Mouse (Mus musculus): ENCODE measurements around the gene Bmpr1a.

DNA sequence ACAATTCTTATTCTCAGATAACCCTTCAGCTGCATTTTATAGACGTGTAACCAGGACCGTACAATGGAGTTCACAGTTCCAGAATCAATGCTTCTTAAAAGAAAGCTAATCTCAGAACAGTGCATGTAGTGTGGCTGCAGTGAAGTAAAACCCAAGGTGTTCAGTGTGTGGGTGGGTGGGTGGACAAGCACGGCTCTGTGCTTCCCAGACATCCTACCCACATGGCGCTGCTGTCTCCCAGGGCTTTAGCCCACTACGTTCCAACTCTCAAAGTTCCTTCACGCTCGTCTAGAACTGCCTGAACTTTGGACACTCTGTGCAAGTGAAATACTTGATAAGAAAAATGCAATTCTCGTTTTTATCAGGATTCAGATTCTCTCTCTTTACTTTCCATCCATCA, 19.6 kb upstream of the Bmpr1a start, which contains the start of gene 9230112D13Rik:
- TF ChIP-seq MAFK (IDR thresholded peaks at IDR 0.05; ENCODE audit: insufficient read depth, low read depth, low read length) (no peak), HCFC1 (IDR thresholded peaks at IDR 0.05; ENCODE audit: borderline replicate concordance, insufficient read depth, low read length) (no peak)

Data from ES-E14 (cell line).